Mouse (Mus musculus): ENCODE results near the gene Agbl4. TPM values are rescaled to one million over a fixed set of nuclear protein-coding genes. Genes with fewer than 3 reads are reported as not detected.

Gene Agbl4
- total RNA-seq, 2 experiments from 2014 or later: 8.8 to 12.3 TPM

DNA sequence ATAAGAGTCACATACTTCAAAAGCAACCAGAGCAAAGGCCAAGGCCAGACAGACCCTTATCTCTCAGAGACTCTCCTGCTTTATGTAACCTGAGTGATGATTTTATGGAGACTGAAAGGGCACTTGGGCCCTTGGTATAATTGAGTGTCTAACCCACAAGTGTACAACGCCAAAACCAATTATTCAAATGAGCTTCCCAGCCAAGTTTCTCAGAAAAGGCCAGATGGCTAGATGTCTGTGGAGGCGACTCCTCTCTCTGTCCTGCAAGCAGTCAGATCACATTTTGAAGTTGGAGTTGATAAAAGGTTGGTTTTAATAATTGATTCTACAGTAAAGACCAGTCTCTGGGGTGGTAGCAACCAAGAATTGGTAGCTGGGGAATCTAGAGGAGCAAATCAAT lies 1158.0 kb downstream of the Agbl4 start:
- DNase-seq (ENCODE audit: low spot score in 2 of 2): no peak

DNA sequence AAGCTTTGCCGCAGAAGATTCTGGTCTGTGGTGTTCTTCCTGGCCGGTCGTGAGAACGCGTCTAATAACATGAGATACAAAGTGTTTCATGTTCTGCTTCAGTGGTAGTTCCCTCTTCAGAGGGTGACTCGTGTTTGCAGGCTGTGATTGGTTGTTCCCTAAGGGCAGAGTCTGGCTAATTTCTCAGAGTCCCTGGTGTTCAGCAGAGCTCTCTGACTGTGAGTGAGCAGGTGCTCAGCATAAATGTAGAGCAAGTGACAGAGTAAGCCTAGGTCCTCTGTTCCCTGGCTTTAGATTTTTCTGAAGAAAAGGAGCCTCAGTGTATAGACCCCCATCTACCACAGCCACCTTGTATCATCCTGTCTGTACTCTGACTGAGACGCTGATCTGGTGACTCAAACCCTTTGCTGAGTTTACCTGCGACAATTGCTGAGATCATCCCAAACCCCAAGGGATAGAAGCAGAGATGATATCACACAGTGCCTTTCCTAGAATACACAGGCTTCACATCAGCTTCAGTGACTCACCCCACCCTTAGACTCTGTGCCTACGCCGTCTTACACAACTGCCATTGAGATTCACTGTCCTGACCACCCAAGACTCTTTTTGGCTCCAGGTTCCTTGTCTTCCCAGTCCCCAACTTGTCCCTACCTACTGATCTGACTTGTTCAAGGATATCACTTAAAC lies 1179.8 kb downstream of the Agbl4 start:
- no peak for DNase-seq (ENCODE audit: low spot score in 2 of 2)

DNA sequence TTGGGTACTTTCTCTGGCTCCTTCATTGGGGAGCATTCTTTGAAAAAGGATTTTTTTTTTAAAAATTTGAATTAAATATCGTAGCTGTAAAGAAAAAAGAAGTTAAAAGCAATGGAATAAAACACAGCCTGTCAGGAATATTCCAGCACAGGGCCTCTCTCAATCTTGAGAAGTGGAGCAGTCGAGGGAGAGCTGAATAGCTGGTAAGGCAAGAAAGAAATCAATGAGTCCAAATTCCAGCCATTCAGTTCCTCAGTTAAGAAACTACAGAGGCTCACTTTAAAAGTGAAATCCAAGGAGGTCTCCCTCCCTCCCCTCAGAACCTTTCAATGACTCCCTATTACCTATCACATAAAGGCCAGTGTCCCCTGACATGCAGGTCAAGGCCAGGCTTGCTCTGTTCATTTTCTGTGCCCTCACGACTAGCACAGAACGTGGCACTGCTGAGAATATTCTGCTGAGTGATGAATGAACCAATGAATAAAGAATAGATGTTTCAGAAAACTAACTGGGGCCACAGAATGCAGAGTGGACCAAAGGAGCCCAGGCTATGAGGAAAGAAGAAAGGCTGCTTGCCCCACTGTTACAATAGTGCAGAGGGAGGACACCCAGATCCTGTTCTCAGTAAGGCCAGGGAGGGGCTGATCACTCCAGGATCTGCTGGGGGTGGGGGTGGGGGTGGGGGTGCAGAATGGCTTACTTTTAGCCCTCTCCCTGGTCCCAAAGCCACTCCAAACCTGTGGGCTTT lies 1181.8 kb downstream of the Agbl4 start:
- no peak for DNase-seq (ENCODE audit: low spot score in 2 of 2)

DNA sequence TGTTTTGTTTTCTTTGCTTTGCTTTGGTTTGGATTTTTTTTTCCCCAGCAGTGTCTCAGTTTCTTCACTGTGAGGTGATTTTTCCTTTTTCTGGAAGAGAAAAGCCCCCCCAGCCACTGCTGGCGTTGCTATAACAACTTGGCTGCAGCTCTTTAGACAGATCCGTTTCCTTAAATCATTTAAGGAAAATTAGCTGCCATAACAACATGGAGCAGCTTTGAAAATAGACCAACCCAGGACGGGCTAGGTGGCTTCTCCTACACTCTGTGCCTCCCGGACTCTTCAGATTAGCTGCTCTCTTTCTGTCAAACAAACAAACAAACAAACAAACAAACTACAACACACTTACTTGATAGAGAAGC lies 1182.4 kb downstream of the Agbl4 start:
- no peak for DNase-seq (ENCODE audit: low spot score in 2 of 2)

DNA sequence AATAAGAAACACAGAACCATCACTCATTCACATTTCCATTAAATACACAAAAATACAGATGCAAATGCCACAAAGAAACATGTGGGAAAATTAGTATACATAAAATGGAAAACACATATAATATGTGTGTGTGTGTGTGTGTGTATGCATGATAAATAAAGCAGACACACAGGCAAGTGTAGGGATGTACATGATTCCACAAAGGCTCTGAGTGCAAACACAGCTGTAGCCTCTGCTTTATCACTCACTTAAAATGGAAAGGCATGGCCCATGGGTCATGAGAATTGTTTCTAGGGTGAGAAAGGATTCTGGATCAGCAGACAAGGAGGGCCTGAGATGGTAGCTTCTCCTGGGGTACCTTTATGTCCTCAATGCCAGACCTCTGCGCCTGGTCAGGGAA lies 1182.8 kb downstream of the Agbl4 start:
- no peak for DNase-seq (ENCODE audit: low spot score in 2 of 2)

DNA sequence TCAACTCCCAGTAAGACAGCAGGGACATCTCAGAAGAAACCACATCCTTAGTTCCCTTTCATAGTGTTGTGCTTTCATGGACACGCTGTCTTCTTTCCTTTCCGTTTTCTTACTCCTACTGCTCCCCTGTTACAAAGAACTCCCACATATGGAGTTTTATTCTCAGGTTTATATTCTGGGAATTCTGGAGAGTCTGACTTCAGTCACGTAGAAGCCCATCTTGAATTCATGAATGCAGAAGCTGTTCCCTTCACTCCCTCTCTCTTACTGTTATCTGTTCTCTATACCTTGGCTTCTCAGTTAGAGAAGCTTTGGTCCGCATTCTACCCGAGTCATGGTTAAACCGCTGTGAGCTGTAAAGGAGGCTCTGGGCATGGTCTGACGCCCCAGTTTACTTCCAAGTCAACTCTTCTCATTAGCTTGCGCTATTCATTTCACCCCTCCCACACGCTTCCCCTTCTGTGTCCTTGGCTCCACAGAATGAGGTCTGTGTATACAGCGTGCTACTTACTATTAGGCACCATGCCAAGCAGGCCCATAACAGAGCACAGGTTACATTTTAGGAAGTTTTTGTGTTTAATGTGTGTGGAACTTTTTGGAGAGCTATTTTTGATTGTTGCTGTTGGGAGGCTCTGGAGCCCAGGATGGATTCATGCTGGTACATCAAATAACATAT lies 1186.2 kb downstream of the Agbl4 start:
- peak in 1 of 2 experiments; percentile 17 for DNase-seq (ENCODE audit: low spot score in 2 of 2)

DNA sequence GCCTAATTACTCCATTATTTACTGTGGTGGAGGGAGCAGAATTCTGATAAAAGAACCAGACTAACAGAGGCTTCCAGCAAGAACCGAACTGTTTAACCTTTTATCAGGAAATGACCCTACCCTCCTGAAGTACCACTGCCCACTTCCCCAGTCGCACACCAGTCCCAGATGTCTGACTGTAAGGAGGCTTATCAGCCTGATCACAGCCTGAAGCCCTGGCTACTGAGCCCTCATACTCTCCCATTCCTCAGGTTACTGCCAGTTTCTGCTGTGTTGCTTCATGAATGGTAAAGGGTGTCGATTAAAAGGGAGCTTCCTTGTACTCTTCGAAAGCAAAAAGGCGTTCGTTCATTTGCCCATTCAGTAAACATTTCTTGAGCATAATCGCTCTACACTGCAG lies 1186.8 kb downstream of the Agbl4 start:
- DNase-seq (ENCODE audit: low spot score in 2 of 2): no peak

DNA sequence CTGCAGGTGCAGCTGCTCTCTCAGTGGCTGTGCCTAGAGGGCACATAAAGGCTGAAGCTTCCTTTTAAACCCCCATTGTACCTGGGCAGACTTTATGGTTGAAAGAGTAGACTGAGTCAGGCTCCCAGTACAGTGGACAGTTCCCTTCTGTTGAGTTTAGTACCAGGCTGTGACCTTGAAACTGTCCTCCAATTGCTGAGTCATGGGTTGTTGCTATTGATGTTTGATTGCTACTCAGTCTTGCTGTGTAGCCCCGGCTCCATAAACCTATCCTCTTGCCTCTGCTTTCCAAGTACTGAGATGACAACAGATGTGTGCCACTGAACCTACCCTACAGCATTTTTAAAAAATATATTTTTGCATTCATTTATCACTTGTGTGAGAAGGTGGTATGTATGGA lies 1190.8 kb downstream of the Agbl4 start:
- no peak for DNase-seq (ENCODE audit: low spot score in 2 of 2)

DNA sequence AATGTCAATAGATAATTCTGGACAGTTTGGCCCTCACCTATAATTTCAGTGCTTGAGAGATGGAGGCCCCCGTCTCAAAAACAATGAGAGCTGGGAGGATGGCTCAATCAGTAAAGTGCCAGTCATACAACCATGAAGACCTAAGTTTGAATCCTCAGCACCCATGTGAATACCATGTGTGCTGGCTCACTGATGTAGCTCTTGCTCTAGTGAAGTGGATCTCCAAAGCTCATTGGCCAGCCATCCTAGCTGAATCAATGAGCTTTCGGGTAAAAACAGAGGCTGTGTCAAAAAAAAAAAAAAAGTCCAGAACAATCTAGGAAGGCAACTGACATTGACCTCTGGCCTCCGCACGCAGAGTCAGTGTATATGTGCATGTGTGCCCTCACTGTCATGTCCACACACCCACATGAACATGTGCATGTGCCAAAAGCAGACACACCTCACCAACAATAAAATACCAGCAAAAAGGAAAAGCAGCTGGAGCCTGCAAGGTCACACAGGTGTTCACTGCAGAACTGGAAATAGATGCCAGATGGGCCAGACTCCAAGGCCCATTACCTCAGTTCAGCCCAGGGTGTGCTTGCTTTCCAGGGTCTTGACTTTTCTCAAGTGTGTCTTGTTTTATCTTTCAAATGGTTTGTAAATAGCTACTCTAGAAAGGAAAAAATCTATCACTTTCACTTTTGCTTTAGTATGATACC lies 1192.2 kb downstream of the Agbl4 start:
- DNase-seq (ENCODE audit: low spot score in 2 of 2): no peak

DNA sequence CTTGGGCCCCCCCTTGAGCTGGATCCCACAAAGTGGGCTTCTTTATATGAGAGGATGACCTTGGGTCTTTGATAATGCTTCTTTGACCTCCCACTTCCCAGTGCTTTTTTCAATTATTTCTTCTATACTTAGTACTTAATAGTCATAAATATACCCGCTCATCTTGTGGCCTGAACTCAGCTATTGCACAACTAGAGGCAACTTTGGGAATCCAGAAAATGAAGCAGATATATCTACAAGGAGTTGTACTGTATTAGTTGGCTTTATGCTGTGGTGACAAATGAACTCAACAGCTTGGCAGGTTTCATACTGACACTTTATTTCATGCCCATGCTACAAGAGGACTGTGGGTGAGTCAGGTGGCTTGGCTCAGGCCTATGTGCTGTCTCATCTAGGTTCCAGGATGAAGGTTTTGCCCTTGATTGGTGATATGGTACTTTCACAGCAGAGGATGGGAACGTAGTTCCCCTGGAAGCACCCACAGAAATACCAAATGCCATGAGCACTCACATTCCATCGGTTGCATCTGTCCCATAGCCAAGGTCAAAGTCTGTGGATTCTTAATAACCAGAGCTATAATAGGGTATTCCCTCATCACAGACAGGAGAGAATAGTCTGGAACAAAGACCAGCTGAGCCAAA lies 1197.3 kb downstream of the Agbl4 start:
- no peak for DNase-seq (ENCODE audit: low spot score in 2 of 2)

DNA sequence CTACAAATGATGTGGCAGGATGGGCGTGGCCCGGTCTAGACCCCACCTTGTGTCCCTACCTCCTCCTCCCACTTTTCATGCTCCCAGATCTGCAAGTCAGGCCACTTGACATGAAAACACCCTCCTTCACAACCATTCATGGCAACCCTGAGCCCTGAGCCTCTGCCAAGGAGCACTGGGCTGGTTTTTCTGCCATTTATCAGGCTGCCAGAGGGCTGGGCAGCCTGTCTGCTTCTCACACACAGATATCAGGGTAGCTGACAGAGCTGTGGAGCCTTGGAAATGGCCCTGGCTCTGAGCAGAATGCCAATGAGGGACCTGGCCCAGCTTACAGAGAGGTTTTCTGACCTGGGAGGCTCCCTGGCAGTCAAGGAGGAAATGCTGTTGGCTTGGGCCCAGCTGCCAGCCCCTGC lies 1199.8 kb downstream of the Agbl4 start:
- peak; percentile 56 to 73 for DNase-seq (ENCODE audit: low spot score in 2 of 2)

DNA sequence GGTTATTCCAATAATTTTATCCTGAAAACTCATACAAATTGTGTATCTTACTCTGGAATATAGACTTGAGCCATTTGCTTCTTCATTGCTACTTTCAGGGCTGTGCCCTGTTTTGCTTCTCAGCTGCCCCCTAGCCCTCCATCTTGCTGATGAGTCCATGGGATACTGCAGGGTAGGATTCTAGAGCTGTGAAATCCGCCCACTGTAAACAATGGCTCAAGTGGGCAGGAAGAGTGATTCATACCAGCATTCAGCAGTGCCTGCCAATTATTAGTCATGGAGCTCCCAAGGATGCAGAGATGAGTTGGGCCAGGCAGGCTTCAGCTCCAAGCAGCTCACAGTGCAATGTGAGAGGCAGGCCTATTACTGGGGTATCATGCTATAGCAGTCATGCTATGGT lies 1200.5 kb downstream of the Agbl4 start:
- no peak for DNase-seq (ENCODE audit: low spot score in 2 of 2)

DNA sequence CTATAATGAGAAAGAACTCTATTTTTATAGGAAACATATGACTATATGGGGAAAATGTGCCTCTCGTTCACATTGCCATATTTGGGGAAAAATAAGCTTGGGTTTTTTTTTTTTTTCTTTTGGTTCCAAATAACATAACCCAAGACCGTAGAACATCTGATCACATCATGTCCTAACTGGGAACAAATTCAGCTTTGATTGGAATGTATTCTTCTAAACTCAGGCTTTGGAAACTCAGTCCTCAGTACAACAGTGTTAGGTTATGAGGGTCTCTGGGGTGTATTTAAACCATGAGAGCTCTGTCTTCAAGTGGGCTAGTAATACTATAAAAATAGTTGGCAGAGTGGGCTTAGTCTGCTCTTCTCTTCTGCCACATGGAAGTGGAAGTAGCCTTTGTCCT lies 1205.7 kb downstream of the Agbl4 start:
- no peak for DNase-seq (ENCODE audit: low spot score in 2 of 2)

DNA sequence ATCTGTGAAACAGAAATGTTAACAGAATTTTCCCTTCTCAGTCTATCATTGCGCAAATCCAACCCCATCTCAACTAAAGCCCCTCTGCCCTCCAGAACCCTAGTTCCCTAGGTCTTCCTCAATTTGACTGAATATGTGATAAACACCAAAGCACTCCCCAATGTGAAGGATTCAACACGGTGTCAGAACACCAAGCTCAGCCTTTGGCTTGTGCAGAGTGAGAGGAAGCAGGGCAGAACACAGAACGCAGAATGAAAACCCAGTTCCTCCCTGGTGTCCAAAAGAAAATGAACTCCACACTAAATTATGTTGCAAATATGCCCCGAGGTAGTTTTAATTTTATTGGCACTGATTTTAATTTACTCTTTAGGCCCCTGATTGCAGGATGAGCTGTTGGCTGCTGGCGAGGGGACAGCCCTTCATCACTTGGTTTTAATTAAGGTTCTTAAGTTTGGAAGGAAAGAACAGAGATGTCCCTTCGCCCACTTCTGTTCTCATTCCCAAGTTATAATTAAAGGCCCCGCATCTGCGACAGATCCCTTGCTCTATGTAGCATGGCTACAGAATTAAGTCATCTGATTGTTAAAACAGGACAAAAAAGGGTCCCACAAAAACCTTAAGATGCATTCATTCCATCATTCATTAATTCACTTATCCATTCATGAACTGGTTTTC lies 1210.5 kb downstream of the Agbl4 start:
- DNase-seq (ENCODE audit: low spot score in 2 of 2): no peak

DNA sequence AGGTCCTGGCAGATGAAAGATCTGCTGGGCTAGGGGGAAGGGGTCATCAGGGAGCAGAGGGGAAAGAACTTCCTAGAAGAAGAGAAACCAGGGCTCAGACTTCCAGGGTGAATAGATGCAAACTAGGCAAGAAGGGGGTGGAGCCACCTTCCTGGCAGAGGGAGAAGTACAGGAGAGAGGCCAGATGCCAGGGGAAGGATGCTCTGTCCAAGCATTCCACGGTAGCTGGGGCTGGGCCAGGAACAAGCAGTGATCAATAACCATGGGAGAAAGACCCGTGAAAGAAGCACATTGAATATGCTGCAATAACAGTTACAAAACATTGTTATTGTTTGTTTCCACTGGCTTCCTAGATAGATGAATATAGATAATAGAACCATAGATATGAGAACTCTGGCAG lies 1224.4 kb downstream of the Agbl4 start:
- DNase-seq (ENCODE audit: low spot score in 2 of 2): no peak

DNA sequence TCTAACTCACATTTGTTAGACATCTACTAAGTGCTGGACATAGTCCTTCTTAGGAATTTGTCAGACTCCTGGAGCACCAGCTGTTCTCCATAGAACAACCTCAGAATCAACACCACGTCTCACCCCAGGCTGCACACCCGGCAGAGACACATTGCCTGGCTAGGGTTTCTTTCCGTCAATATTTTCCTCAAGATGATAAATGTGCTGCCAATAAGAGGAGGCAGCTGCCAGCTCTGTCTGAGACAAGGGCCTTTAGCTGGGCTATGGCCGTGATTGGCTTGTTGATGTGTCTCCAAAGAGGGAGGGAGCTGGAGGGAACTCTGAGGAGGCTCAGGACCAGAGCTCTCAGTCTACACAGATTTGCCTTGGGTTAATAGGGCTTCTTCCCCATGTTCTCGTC lies 1227.5 kb downstream of the Agbl4 start:
- peak in 1 of 2 experiments; percentile 12 for DNase-seq (ENCODE audit: low spot score in 2 of 2)

DNA sequence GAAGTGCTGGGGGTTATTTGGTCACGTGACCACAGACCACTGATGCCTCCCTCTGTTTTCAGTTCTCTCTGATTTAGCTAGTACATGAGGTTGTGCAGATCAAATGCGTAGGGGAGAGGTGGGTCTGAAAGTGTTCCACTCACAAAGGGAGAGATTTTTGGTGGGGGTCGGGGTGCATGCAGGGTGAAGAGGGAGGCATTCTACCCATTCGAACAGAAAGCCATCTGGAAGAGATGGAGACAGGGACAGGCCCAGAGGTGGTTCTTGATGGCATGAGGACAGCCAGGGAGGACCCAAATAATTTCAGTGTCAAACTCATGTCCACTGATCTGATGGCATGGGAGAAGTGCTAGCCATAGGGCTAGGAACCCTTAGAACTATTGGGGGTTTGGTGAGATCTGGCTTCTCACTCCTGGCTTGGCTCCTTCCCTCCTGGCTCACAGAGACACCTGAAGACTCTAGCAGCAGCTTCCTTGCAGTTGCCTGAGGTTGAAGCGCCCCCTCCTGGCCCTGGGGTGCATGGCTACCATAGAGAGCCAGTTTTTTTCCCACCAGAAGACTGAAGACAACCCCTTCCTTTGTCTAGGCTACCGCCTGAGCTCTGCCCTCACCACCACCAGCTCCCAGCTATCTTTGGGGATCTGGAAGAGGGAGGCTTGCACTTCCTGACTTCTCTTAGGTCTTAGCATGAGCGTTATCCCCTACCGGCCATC lies 1228.8 kb downstream of the Agbl4 start:
- DNase-seq (ENCODE audit: low spot score in 2 of 2): peak; percentile 78 to 85

DNA sequence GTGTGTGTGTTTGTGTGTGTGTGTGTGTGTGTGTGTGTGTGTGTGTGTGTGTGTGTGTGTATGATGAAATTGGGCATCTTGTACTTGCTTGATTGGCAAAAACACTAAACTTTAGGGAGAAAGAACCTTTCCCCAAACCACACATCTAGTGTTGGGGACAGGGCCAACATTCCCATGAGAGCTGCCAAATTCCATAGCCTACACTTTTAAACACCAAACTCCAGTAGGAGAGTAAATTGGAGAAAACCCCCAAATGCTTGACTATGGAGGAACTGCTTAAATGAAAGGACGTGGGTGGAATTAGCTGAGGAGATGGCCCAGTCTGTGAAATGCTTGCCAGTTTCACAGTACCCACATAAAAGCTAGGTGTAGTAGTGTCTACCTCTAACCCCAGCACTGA lies 1235.2 kb downstream of the Agbl4 start:
- DNase-seq (ENCODE audit: low spot score in 2 of 2): no peak

DNA sequence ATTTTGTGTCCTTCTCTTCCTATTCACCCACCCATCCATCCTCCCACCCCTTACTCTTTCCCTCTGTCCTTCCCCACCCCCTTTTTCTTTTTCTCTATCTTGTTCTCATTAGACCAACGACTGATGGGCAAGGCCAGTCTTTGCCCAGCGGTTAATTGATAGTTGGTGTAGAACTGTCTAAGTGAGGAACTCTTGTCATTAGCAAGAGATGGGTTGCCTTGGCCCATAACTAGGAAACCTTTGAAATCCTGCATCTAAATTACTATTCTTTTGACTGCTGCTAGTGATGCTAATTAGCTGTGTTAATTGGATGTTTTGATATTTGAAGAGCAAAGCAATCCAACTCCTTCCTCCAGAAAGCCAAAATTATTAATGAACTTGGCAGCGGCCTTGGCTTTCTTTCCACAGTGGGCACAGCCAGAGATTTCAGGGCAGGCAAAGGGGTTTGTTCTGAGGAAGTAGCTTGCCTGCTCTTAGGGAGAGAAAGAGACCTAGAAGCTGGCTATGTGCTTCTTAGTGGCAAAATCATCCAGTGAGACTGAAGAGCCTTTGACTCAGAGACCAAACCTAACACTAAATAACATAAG lies 1238.2 kb downstream of the Agbl4 start:
- DNase-seq (ENCODE audit: low spot score in 2 of 2): peak; percentile 39 to 57
